Mouse (Mus musculus) embryonic fibroblast, embryonic 13.5 days (primary cell): ENCODE measurements at regions not wholly inside any gene's neighbourhood (a gene's known extent, or its start where the extent isn't known, plus 50 kb on each side); places are given as distances from the start of the nearest gene placed in this dataset.

Experiments
- CTCF ChIP-seq: IDR thresholded peaks from 2 replicates; pipeline ENCODE4 v1.5.1; 2011; ENCODE audit warnings: mild to moderate bottlenecking, control low read depth, low read length, moderate library complexity, borderline replicate concordance; ENCODE audit not compliant: insufficient read depth
- POLR2A ChIP-seq: IDR thresholded peaks from 2 replicates; pipeline ENCODE4 v1.6.1; 2011; ENCODE audit warnings: low read depth, mild to moderate bottlenecking, control low read depth, low read length, moderate library complexity

DNA sequence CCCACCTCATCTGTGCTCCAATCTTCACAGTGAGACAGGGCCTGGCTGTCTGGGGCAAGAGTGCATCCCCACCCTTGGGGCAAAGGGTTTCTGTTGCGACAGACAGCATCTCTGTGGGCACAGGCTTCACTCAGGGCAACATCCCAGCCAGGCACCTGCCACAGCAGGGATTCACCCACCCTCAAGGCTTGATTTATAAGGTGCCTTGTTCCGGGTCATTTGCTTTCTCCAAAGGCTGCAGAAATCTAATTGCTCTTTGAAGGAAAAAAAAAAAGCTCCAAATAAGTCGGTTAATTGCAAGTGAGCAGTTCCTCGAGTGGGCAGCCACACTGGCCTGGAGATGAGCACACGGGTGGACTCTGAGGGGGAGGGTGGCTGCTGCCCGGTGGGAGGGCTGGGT lies 61.5 kb upstream of the Nkx1-1 start:
- TF ChIP-seq POLR2A (no peak), CTCF (no peak)
